Mouse (Mus musculus) layer of hippocampus, adult 11-12 months (tissue): ENCODE measurements around the gene Mrpl55.

ENCODE experiments used
- DNase-seq: peaks from one replicate; pipeline ENCODE4 v3.0.0; 2022; ENCODE audit warnings: low spot score

Gene Mrpl55

GRCm38 (mm10) chr11:59202081-59202995, at the start of gene Mrpl55:
Gene Mrpl55 (plus strand): TSS chr11:59202486.
- DNase-seq = peak; percentile 93

GRCm38 (mm10) chr11:59154220-59154619, 48.1 kb upstream of the Mrpl55 start:
- no peak for DNase-seq

GRCm38 (mm10) chr11:59155900-59156299, 46.4 kb upstream of the Mrpl55 start:
- DNase-seq = no peak

- DNase-seq = no peak
Measured at GRCm38 (mm10) chr11:59159099-59159498, 43.2 kb upstream of the Mrpl55 start.

GRCm38 (mm10) chr11:59159558-59159957, 42.7 kb upstream of the Mrpl55 start:
- no peak for DNase-seq

- DNase-seq = no peak
Measured at GRCm38 (mm10) chr11:59161398-59161797, 40.9 kb upstream of the Mrpl55 start.

- DNase-seq = no peak
Measured at GRCm38 (mm10) chr11:59162443-59163254, 39.6 kb upstream of the Mrpl55 start.

GRCm38 (mm10) chr11:59163255-59164236, 38.7 kb upstream of the Mrpl55 start, which contains the start of gene Iba57:
Gene Iba57 (minus strand): TSS chr11:59163739.
- peak; percentile 99 for DNase-seq

GRCm38 (mm10) chr11:59164384-59164783, 37.9 kb upstream of the Mrpl55 start:
- DNase-seq = no peak

- DNase-seq = no peak
Measured at GRCm38 (mm10) chr11:59165616-59166241, 36.6 kb upstream of the Mrpl55 start.

- no peak for DNase-seq
Measured at GRCm38 (mm10) chr11:59169807-59170206, 32.5 kb upstream of the Mrpl55 start.

GRCm38 (mm10) chr11:59170549-59170948, 31.7 kb upstream of the Mrpl55 start:
- DNase-seq = no peak

- no peak for DNase-seq
Measured at GRCm38 (mm10) chr11:59174189-59174838, 28.0 kb upstream of the Mrpl55 start.

GRCm38 (mm10) chr11:59176475-59176874, 25.8 kb upstream of the Mrpl55 start:
- no peak for DNase-seq

GRCm38 (mm10) chr11:59176921-59177320, 25.4 kb upstream of the Mrpl55 start:
- no peak for DNase-seq

- DNase-seq = peak; percentile 60
Measured at GRCm38 (mm10) chr11:59182864-59183331, 19.4 kb upstream of the Mrpl55 start, which contains the start of gene Gjc2. Gene Gjc2 (minus strand): TSS chr11:59183213.

GRCm38 (mm10) chr11:59183821-59184220, 18.5 kb upstream of the Mrpl55 start:
- peak; percentile 67 for DNase-seq

GRCm38 (mm10) chr11:59185490-59185889, 16.8 kb upstream of the Mrpl55 start:
- DNase-seq = no peak

- no peak for DNase-seq
Measured at GRCm38 (mm10) chr11:59187706-59188105, 14.6 kb upstream of the Mrpl55 start.
